Mouse (Mus musculus) kidney, adult 2 months (tissue): ENCODE measurements at regions not wholly inside any gene's neighbourhood (a gene's known extent, or its start where the extent isn't known, plus 50 kb on each side); places are given as distances from the start of the nearest gene placed in this dataset.

Experiments used
- CTCF ChIP-seq: fragments of 200-500 bp; conservative IDR thresholded peaks from 2 replicates; pipeline ENCODE4 v1.5.1; 2011; ENCODE audit warnings: low read depth, mild to moderate bottlenecking, control low read depth, low read length, moderate library complexity, mixed read lengths; ENCODE audit not compliant: insufficient read depth, insufficient read length
- POLR2A ChIP-seq: fragments of 200-500 bp; IDR thresholded peaks from one replicate; pipeline ENCODE4 v1.6.1; 2011; ENCODE audit warnings: low read depth, low read length, control low read depth

GRCm38 (mm10) chr2:159250993-159251665, 456.5 kb downstream of the Dhx35 start:
- no peak for TF ChIP-seq CTCF
- TF ChIP-seq POLR2A: no peak
